Mouse (Mus musculus) hindbrain, embryonic 15.5 days (tissue): Measurements from ENCODE around the gene Iqcc. TPM values are rescaled to one million over a fixed set of nuclear protein-coding genes. Genes with fewer than 3 reads are reported as not detected.

Experiments used
- ATAC-seq: fragments of 200-750 bp; cut with Nextera tagmentation; 2 replicates; pipeline ENCODE4 v1.8.0; 2017; ENCODE audit warnings: low read depth, moderate number of reproducible peaks, moderate TSS enrichment; ENCODE audit not compliant: low FRiP score
- H3K27ac ChIP-seq: fragments of 300-500 bp; sonication (generic); replicated peaks from 2 replicates; pipeline ENCODE4 v1.5.1; 2015; ENCODE audit warnings: mild to moderate bottlenecking, inconsistent platforms
- H3K27me3 ChIP-seq: fragments of 300-500 bp; sonication (generic); 2 replicates; pipeline ENCODE4 v1.6.1; 2015; ENCODE audit warnings: control low read depth, inconsistent platforms
- H3K36me3 ChIP-seq: fragments of 300-500 bp; sonication (generic); 2 replicates; pipeline ENCODE4 v1.6.1; 2015; ENCODE audit warnings: control low read depth, inconsistent platforms
- H3K4me1 ChIP-seq: fragments of 300-500 bp; sonication (generic); replicated peaks from 2 replicates; pipeline ENCODE4 v1.6.1; 2015; ENCODE audit warnings: control low read depth, inconsistent platforms
- H3K4me2 ChIP-seq: fragments of 300-500 bp; sonication (generic); 2 replicates; pipeline ENCODE4 v1.6.1; 2015; ENCODE audit warnings: moderate library complexity, mild to moderate bottlenecking, inconsistent platforms
- H3K4me3 ChIP-seq: fragments of 300-500 bp; sonication (generic); 2 replicates; pipeline ENCODE4 v1.5.1; 2015; ENCODE audit warnings: mild to moderate bottlenecking, inconsistent platforms
- H3K9ac ChIP-seq: fragments of 300-500 bp; sonication (generic); 2 replicates; pipeline ENCODE4 v1.6.1; 2015; ENCODE audit warnings: inconsistent platforms
- H3K9me3 ChIP-seq: fragments of 300-500 bp; sonication (generic); 2 replicates; pipeline ENCODE4 v1.6.1; 2016; ENCODE audit warnings: control low read depth, inconsistent platforms
- WGBS: fragments of 180-500 bp; shearing (Covaris S2); methylation state at CpG from one replicate; pipeline ENCODE4 v1.1.7; 2015; 5-methylcytosine and 5-hydroxymethylcytosine counted together
- polyA plus RNA-seq: library from polyadenylated mRNA; unstranded; fragments of >200 nt; fragmentation: Nextera tagmentation; extraction: Ambion mirVana; gene quantifications from 2 replicates; pipeline ENCODE4 v1.2.1, GENCODE M21; 2015

Gene Iqcc
- 26.7 and 32.9 TPM in 2 replicates for polyA plus RNA-seq

DNA sequence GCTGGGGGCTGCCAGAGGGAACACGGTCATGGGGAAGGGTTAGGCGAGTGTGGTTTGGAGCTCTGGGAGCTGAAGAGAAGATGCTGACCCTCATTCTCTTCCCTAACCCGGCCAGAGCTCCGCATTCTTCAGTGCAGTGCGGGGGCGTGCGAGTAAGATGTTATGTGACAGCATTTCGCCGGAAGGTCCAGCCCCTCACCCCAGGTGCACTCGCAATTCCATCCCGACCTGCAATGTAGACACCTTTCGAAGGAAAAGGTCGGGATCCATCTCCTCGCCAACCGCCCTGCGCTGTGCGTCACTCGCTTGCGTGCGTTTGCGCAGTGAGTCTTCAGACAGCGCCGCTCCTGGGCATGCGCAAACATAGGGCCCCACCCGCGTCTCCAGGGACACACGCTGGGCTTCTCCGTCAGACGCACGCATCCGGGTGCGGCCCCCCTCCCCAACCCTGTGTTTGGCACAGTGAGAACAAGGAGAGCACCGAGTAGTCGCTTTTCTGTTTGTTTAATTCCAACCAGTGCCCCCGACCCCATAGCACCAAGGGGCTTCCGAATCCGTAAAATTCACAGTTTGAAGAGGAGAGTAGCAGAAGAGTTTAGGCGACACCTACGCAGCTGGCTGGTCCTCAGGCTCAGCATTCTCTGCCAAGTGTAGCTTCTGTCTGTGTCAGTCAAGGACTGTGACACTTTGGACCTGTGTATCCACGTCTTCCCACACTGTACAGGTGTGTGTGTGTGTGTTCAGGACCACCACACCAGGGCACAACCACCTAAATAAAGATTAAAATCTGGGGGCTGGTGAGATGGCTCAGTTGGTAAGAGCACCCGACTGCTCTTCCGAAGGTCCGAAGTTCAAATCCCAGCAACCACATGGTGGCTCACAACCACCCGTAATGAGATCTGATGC is at the start of gene Iqcc:
Gene Iqcc (minus strand): TSS at position 314 of the 906 bp plus-strand sequence.
- peak; percentile 92 for ATAC-seq
- Histone ChIP-seq H3K9me3 (no peaks in the 10 kb centered on the region), H3K9ac (peak within 1 kb of the TSS; percentile 75), H3K36me3 (peaks cover 6% of the 10 kb centered on the region), H3K4me1 (peaks cover 43% of the 10 kb centered on the region), H3K4me2 (peak within 1 kb of the TSS; percentile 69), H3K4me3 (peak within 1 kb of the TSS; percentile 58), H3K27ac (peak within 1 kb of the TSS; percentile 93), H3K27me3 (no peaks in the 10 kb centered on the region)
- 4% methylated on average over 44 of the region's 44 CpGs for WGBS

DNA sequence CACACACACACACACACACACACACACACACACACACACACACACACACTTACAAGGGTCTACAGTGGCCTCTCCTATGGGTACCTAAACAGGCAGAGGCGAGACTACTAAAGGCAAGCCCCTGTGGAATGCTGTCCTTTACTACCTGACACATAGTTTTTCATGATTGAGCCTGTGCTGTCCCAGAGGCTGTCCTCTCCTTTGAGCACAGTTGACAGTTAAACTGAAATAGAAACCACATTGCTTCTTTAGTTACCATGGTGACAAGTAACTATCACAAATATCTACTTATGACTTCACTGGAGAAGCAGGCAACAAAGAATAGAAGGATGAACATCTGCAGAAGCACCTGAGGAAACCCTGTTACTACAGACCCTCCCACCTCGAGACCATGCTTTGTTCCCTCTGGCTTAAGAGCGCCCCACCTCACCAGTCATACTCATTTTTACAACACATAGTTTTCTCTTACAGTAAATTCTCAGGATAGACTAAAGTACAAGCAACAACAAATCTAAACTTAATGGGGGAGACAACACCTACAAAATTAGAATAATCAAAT is 43.4 kb upstream of the Iqcc start:
- no peak for ATAC-seq
- Histone ChIP-seq H3K9ac (no peak overlapping the region), H3K27ac (no peak overlapping the region), H3K36me3 (peaks cover 48% of the 10 kb centered on the region), H3K4me3 (no peak overlapping the region), H3K27me3 (no peaks in the 10 kb centered on the region), H3K4me1 (no peaks in the 10 kb centered on the region), H3K9me3 (no peaks in the 10 kb centered on the region), H3K4me2 (no peak overlapping the region)
- WGBS, result 89% methylated on average over 3 of the region's 3 CpGs

DNA sequence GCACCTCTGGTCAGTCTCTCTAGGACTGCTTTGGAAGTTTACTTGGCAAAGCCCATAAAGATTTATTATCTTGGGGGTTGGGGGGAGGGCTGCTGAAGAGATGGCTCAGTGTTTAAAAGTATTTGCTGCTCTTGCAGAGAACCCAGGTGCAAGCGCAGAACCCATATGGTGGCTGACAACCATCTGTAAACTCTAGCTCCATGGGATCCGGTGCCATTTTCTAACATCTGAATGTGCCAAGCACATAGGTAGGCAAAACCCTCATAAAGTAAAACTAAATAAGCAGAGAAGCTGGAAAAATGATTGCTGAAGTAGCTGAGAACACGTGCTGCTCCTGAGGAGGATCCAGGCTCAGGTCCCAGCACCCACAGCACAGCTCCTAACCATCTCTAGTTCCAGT is 42.7 kb upstream of the Iqcc start:
- Histone ChIP-seq H3K27me3 (no peaks in the 10 kb centered on the region), H3K4me3 (no peak overlapping the region), H3K4me1 (no peaks in the 10 kb centered on the region), H3K9me3 (no peaks in the 10 kb centered on the region), H3K9ac (no peak overlapping the region), H3K27ac (no peak overlapping the region), H3K36me3 (peaks cover 52% of the 10 kb centered on the region), H3K4me2 (no peak overlapping the region)
- ATAC-seq, result no peak
- WGBS, result 94% methylated on average over 3 of the region's 3 CpGs

DNA sequence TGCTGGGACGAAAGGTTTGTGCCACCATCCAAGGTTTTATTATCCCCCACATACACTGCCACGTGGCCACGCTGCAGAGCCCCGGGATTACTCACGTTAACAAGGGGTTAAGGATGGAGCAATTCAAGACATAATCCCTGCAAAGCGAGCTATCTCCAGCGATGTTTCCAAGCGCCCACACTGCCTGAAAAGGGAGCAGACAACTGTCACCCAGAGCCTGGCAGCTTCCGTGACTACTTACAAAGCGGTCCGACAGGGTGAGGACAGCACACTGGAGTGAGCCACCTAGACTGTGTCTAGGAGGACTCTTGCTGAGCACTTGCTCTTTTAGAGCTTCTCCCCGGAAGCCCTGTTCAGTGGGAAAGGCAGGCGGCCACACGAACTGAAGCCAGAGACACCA is 35.9 kb upstream of the Iqcc start:
- H3K27me3 ChIP-seq, result no peaks in the 10 kb centered on the region
- ATAC-seq, result no peak

DNA sequence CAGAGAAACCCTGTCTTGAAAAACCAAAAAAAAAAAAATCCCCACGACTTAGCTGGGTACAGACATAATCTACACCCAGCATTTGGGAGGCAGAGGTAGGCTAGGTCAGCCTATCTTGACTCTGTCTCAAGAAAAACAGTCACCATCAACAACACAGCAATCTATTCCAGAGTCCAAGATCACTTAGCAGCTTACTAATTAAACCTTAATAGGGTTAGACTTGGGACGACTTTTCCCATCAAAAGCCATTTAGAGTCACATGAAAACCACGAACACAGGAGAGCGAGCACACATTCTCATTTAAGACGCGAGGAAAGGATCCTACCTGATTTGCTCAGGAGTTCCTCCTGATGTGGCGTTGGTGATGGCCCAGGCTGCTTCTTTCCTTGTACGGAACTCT is 31.5 kb upstream of the Iqcc start:
- 94% methylated on average over 8 of the region's 8 CpGs for WGBS

More for the DNA sequence above, 35.9 kb upstream of the Iqcc start:
- Histone ChIP-seq H3K4me1 (no peaks in the 10 kb centered on the region), H3K9me3 (no peaks in the 10 kb centered on the region), H3K4me3 (no peak overlapping the region), H3K4me2 (no peak overlapping the region), H3K27ac (no peak overlapping the region), H3K36me3 (peaks cover 94% of the 10 kb centered on the region), H3K9ac (no peak overlapping the region)
- 94% methylated on average over 14 of the region's 14 CpGs for WGBS

DNA sequence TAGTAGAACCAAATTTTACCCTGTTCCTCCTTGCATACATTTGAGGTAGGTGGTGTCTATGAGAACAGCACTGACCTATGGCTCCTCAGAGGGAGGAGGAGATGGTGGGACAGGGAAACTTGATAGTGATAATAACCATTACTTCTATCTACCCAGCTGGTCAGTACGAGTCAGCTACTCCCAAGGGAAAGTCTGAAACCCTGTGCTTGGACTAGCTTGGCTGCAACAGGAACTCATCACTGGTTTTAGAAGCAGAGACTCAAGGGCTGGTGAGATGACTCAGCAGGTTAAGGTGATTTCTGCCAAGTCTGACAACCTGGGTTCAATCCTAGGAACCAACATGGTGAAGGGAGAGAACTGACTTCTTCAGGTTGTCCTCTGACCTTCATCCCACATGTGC is 29.8 kb upstream of the Iqcc start:
- WGBS, result 90% methylated on average over 1 of the region's 1 CpGs
- Histone ChIP-seq H3K4me2 (no peak overlapping the region), H3K9me3 (no peaks in the 10 kb centered on the region), H3K36me3 (peaks cover 80% of the 10 kb centered on the region), H3K27ac (no peak overlapping the region), H3K9ac (no peak overlapping the region), H3K27me3 (no peaks in the 10 kb centered on the region), H3K4me1 (no peaks in the 10 kb centered on the region), H3K4me3 (no peak overlapping the region)
- ATAC-seq, result no peak

More for the DNA sequence above, 31.5 kb upstream of the Iqcc start:
- Histone ChIP-seq H3K27me3 (no peaks in the 10 kb centered on the region), H3K27ac (no peak overlapping the region), H3K36me3 (peaks cover 88% of the 10 kb centered on the region), H3K9ac (no peak overlapping the region), H3K9me3 (no peaks in the 10 kb centered on the region), H3K4me2 (no peak overlapping the region), H3K4me3 (no peak overlapping the region), H3K4me1 (no peaks in the 10 kb centered on the region)
- no peak for ATAC-seq

DNA sequence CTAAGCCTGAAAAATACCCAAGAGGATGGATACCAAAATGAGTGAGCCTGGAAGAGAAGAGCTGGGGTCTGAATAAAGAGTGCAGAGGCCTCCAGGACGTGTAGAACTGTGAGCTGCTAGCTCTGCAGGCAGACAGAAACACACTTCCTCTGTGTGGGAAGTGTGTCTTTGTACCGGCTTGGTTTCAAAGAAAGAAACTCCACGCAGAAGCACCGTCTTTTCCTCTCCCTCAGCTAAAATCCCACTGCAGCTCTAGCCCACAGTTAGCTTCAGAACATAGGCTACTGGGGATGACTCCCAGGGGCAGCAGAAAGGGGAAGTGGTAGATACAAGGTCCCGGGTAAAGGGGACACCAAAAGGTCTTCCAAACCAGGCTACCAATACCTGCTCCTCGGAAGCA is 26.3 kb upstream of the Iqcc start:
- H3K4me3 ChIP-seq, result no peak overlapping the region
- no peak overlapping the region for H3K4me2 ChIP-seq
- WGBS, result 93% methylated on average over 6 of the region's 6 CpGs
- H3K27ac ChIP-seq, result no peak overlapping the region
- H3K36me3 ChIP-seq, result peaks cover 52% of the 10 kb centered on the region
- no peaks in the 10 kb centered on the region for H3K9me3 ChIP-seq
- H3K9ac ChIP-seq, result no peak overlapping the region
- H3K27me3 ChIP-seq, result no peaks in the 10 kb centered on the region
- peaks cover 3% of the 10 kb centered on the region; the same call in 1 of the 2 replicates for H3K4me1 ChIP-seq
- ATAC-seq, result no peak

DNA sequence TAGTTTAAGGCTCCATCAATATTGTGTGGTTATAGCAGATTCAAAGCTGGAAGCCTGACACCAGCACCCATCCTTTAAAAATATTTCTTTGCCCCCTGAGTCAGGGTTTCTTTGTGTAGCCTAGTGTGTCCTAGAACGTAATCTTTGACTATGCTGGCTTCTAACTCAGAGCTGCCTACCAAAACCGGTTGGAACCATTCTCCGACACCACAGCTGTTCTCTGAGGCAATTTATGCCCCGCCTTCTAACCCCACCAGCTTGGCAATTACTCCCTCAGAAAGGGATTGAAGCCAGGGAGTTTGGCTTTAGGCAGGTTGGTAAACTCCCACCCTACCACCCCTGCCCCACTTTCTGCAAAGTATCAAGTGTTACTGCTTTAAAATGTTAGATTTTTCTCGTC is 22.9 kb upstream of the Iqcc start:
- H3K36me3 ChIP-seq, result peaks cover 26% of the 10 kb centered on the region
- ATAC-seq, result no peak
- 56% methylated on average over 5 of the region's 5 CpGs for WGBS
- no peak overlapping the region for H3K9ac ChIP-seq
- no peaks in the 10 kb centered on the region for H3K27me3 ChIP-seq
- H3K4me1 ChIP-seq, result peaks cover 23% of the 10 kb centered on the region
- H3K9me3 ChIP-seq, result no peaks in the 10 kb centered on the region
- no peak overlapping the region for H3K4me3 ChIP-seq
- no peak overlapping the region for H3K27ac ChIP-seq
- peak overlapping the region; percentile 76 for H3K4me2 ChIP-seq

DNA sequence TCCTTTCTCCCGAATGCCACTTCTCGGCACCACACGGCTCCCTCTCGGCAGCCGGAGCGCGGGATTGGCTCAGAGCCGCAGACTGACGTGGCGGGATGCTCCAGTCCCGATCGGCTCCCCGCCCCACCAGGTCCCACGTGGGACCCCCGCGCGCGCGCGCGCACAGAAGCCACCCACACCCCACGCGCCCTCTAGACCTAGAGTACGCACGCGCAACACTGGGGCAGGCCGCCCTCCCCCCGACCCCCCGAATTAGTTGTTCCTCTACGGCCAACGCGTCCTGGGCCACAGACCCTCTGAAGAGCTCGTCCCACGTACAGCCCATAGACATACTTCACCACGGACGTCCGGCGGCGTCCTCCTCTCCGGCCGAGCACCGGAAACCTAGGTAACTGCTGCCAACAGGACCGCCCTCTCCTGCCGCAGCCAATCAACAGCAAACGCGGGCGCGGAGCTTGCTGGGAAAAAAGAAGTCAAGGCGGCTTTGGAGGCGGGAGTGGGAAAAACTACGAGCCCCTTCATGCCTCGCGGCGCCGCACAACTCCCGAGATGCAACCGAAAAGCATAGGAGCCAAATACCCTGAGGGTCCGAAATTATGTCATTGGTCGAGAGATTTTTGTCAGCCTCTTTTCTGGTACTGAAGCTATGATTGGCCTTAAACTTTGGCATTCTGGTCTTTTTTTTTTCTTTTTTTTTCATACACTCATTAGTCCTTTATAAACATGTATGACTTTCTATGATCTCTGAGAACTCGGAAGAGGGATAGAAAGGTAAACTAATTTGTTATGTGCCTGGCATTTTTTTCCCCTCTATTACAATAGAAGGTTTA is 22.0 kb upstream of the Iqcc start, which contains the start of gene Txlna:
Gene Txlna (minus strand): TSS at position 428 of the 830 bp plus-strand sequence.
- Histone ChIP-seq H3K9me3 (no peaks in the 10 kb centered on the region), H3K4me1 (peaks cover 23% of the 10 kb centered on the region), H3K4me2 (peak within 1 kb of the TSS; percentile 76), H3K9ac (peak within 1 kb of the TSS; percentile 59), H3K27me3 (no peaks in the 10 kb centered on the region), H3K4me3 (peak within 1 kb of the TSS; percentile 78), H3K27ac (peak within 1 kb of the TSS; percentile 98), H3K36me3 (peaks cover 26% of the 10 kb centered on the region)
- WGBS, result under 1% methylated on average over 59 of the region's 60 CpGs
- ATAC-seq, result peak; percentile 97

DNA sequence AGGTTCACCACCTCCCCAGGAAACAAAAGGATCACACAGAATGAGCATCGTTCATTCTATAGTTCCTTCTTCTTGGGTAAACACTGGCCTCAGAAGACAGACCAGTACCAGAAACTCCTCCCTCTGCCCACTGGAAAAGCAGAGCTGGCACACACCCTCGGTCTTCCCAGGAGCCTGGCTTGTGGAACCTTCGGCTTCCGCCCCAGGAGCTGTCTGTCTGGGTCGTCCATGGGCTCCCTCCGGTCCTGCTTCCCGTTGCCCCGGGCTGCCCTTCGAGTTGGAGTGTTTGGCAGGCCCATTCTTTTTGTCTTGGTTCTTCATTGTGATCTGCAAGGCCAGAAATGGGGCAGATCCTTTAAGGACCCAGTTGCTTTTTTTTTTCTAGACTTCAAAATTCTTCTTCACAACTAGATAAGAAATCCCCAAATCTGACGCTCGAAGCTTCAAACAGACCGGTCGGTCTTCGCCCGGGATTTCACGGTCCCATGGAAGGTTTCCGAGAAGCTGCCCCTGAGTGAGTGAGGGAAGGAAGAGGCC is 21.3 kb upstream of the Iqcc start:
- Histone ChIP-seq H3K4me2 (peak overlapping the region; percentile 76), H3K36me3 (peaks cover 29% of the 10 kb centered on the region), H3K27ac (peak overlapping the region; percentile 98), H3K9ac (peak overlapping the region; percentile 59), H3K27me3 (no peaks in the 10 kb centered on the region), H3K4me1 (peaks cover 23% of the 10 kb centered on the region), H3K4me3 (peak overlapping the region; percentile 78), H3K9me3 (no peaks in the 10 kb centered on the region)
- no peak for ATAC-seq
- 4% methylated on average over 17 of the region's 17 CpGs for WGBS

DNA sequence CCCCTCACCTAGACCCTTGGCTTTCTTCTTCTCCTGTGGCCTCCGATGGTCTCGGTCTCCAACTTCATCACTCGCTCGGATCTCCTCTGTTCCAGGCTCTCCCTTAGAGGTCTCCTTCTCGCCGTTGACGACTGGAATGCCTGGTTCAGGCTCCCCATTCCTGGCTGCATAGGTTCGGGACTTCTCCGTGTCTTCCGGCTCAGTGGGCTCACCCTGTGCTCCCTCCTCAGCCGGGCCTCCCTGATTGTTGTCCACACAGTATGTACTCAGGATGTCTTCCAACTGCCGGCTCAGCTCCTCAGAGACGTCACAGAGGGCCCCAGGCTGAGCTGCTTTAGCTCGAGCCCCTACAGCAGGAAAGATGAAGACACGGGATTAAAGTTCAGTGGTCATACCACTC is 20.3 kb upstream of the Iqcc start:
- Histone ChIP-seq H3K36me3 (peaks cover 32% of the 10 kb centered on the region), H3K4me3 (peak overlapping the region; percentile 78), H3K4me1 (peaks cover 23% of the 10 kb centered on the region), H3K27me3 (no peaks in the 10 kb centered on the region), H3K9me3 (no peaks in the 10 kb centered on the region), H3K9ac (0 out of 2 replicates have a peak overlapping the region, but pooled peaks have one; percentile 59), H3K27ac (no peak overlapping the region), H3K4me2 (peak overlapping the region; percentile 76)
- 81% methylated on average over 15 of the region's 15 CpGs for WGBS
- ATAC-seq, result no peak
